Mouse (Mus musculus) lung, embryonic 15.5 days (tissue): ENCODE measurements around the gene Bsx. TPM values are rescaled to one million over a fixed set of nuclear protein-coding genes. Genes with fewer than 3 reads are reported as not detected.

Experiments
- ATAC-seq: fragments of 200-750 bp; cut with Nextera tagmentation; 2 replicates; pipeline ENCODE4 v1.8.0; 2017; ENCODE audit warnings: moderate number of reproducible peaks, borderline replicate concordance; ENCODE audit not compliant: low FRiP score, low TSS enrichment; ENCODE audit errors: extremely low read depth
- H3K27ac ChIP-seq: fragments of 300-500 bp; sonication (generic); 2 replicates; pipeline ENCODE4 v1.5.1; 2015; ENCODE audit warnings: moderate library complexity, mild to moderate bottlenecking, inconsistent platforms
- H3K27me3 ChIP-seq: fragments of 300-500 bp; sonication (generic); 2 replicates; pipeline ENCODE4 v1.6.1; 2015; ENCODE audit warnings: inconsistent platforms
- H3K36me3 ChIP-seq: fragments of 300-500 bp; sonication (generic); 2 replicates; pipeline ENCODE4 v1.6.1; 2015; ENCODE audit warnings: inconsistent platforms
- H3K4me1 ChIP-seq: fragments of 300-500 bp; sonication (generic); 2 replicates; pipeline ENCODE4 v1.6.1; 2015; ENCODE audit warnings: inconsistent platforms
- H3K4me2 ChIP-seq: fragments of 300-500 bp; sonication (generic); 2 replicates; pipeline ENCODE4 v1.6.1; 2015; ENCODE audit warnings: inconsistent platforms, mild to moderate bottlenecking, moderate library complexity
- H3K4me3 ChIP-seq: fragments of 300-500 bp; sonication (generic); 2 replicates; pipeline ENCODE4 v1.5.1; 2015; ENCODE audit warnings: mild to moderate bottlenecking, inconsistent platforms
- H3K9ac ChIP-seq: fragments of 300-500 bp; sonication (generic); 2 replicates; pipeline ENCODE4 v1.6.1; 2015; ENCODE audit warnings: inconsistent platforms
- H3K9me3 ChIP-seq: fragments of 300-500 bp; sonication (generic); 2 replicates; pipeline ENCODE4 v1.6.1; 2016; ENCODE audit warnings: inconsistent platforms
- WGBS: fragments of 180-500 bp; shearing (Covaris S2); methylation state at CpG from one replicate; pipeline ENCODE4 v1.1.7; 2015; 5-methylcytosine and 5-hydroxymethylcytosine counted together
- polyA plus RNA-seq: library from polyadenylated mRNA; unstranded; fragments of >200 nt; fragmentation: Nextera tagmentation; extraction: Ambion mirVana; gene quantifications from 2 replicates; pipeline ENCODE4 v1.2.1, GENCODE M21; 2015

Gene Bsx
- not detected in 2 replicates for polyA plus RNA-seq

DNA sequence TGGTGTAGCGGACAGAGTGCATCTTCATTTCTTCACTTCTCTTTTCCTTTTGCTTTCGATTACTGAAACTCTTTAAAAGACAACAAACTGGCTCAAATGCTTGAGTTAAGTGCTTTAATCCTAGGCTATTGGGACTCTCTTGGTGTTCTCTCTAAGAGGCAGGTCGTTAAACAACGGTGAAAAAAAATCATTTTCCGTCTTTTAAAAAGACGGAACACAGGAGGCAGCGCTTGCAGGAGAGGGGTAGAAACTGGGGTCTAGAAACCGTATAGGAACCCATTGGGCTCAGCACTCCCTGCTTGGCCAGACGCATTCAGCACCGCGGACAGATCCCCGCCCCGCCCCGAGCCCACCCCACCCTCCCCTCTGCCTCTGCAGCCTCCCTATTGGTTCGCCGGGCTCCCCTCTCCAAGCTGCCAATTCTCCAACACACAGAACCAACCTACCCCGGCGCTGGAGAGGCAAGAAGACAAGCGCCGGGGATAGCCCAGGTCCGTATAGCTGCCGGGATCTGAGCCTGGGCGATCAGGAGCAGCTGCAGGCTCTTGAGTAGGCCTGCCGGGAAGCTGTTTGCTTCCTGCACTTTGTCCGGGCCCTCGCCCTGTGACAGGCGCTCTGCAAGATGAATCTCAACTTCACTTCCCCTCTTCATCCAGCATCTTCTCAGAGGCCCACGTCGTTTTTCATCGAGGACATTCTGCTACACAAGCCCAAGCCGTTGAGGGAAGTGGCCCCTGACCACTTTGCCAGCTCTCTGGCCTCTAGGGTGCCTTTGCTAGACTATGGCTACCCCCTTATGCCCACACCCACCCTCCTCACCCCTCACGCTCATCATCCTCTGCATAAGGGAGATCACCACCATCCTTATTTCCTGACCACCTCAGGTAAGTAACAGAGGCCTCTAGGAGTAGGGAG lies at the start of gene Bsx:
Bsx (plus strand) TSS at position 572 of the 915 bp plus-strand sequence.
- Histone ChIP-seq H3K36me3 (no peaks in the 10 kb centered on the region), H3K4me2 (peak within 1 kb of the TSS; percentile 47), H3K9ac (no peak within 1 kb of the TSS), H3K4me1 (peaks cover 9% of the 10 kb centered on the region; the same call in 1 of the 2 replicates), H3K4me3 (peak within 1 kb of the TSS; percentile 19; the same call in 1 of the 2 replicates), H3K27me3 (peaks cover 95% of the 10 kb centered on the region), H3K27ac (no peak within 1 kb of the TSS), H3K9me3 (no peaks in the 10 kb centered on the region)
- WGBS, result 4% methylated on average over 32 of the region's 32 CpGs
- ATAC-seq, result peak; percentile 84

DNA sequence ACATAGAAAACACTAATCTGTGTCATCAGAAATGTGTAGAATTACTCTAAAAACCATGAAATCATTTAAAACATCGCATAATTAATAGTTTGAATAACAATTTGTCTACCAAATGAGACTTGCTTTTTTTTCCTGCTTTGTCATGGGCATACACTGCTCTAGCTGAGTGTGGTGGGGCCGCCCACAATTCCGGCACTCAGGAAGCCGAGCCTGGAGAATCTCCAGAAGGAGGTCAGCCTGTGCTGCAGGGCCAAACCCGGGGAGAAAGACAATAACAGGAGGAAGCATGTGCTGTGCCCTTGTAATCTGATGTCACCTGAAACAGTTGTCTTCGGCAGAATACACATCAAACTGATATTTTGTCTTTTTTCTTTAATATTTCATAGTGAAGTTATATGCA lies 48.3 kb upstream of the Bsx start:
- Histone ChIP-seq H3K36me3 (no peaks in the 10 kb centered on the region), H3K9me3 (no peaks in the 10 kb centered on the region), H3K27ac (no peak overlapping the region), H3K4me2 (no peak overlapping the region), H3K4me3 (no peak overlapping the region), H3K4me1 (peaks cover 9% of the 10 kb centered on the region; the same call in 1 of the 2 replicates), H3K9ac (no peak overlapping the region), H3K27me3 (no peaks in the 10 kb centered on the region)
- 46% methylated on average over 6 of the region's 6 CpGs for WGBS
- no peak for ATAC-seq

DNA sequence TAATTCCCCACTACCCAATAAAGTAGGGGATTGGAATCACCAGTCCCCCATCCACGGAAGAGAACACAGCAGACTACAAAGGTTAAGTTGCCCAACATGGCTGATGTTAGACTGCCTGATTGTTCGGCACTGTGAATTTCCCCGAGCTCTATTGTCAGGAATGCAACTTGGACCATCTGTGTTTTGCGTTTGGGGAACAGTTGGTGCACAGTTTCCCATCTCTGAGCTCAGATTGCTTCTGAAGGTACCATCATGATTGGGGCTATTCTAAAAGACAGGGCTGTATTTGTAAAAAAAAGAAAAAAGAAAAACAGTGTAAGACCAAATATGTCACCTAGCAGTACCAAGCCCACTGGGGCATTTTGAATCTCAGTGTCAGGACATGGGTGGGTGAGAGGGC lies 46.6 kb upstream of the Bsx start:
- H3K9ac ChIP-seq, result no peak overlapping the region
- no peak overlapping the region for H3K4me2 ChIP-seq
- H3K9me3 ChIP-seq, result no peaks in the 10 kb centered on the region
- H3K27me3 ChIP-seq, result no peaks in the 10 kb centered on the region
- no peak overlapping the region for H3K4me3 ChIP-seq
- no peaks in the 10 kb centered on the region for H3K4me1 ChIP-seq
- no peak overlapping the region for H3K27ac ChIP-seq
- no peak for ATAC-seq
- H3K36me3 ChIP-seq, result no peaks in the 10 kb centered on the region
- 82% methylated on average over 4 of the region's 4 CpGs for WGBS

DNA sequence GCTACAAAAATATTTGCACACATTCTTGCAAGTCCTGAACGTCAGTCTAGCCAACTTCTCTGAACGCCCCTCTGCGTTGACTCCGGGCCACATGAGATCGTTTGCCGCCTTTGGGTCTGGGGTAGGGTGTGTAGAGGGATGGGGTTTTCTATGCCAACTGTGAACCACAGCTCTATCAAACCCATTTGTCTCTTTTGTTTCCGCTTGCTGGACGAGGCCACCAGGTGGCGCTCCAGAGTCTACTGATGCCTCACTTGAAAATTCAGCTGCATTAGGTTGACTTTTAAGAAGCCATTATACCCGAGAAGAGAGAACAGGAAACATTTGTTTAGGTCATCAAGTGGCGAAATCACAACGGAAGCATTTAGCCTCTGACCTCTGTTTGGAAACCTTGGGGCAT lies 39.4 kb upstream of the Bsx start:
- H3K36me3 ChIP-seq, result no peaks in the 10 kb centered on the region
- no peak for ATAC-seq
- no peak overlapping the region for H3K4me3 ChIP-seq
- WGBS, result 3% methylated on average over 12 of the region's 12 CpGs
- H3K4me2 ChIP-seq, result no peak overlapping the region
- no peaks in the 10 kb centered on the region for H3K9me3 ChIP-seq
- no peaks in the 10 kb centered on the region for H3K27me3 ChIP-seq
- no peak overlapping the region for H3K27ac ChIP-seq
- H3K4me1 ChIP-seq, result no peaks in the 10 kb centered on the region; the same call in 1 of the 2 replicates
- H3K9ac ChIP-seq, result no peak overlapping the region

DNA sequence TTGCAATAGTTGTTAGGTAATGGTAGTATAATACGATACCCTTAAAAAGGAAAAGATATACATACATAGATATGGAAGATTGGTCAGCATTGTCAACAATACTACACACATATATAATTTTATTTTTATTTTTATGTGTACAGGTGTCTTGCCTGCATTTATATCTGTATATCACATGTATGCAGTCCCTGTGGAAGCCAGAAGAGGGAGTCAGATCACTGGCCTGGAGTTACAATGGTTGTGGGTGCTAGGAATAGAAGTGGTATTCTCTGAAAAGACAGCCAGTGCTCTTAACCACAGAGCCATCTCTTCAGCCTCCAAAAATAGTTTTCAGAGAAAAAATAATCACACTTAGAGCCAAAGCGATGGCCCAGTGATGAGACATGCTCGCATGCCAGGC lies 37.2 kb upstream of the Bsx start:
- H3K9ac ChIP-seq, result no peak overlapping the region
- WGBS, result 85% methylated on average over 3 of the region's 3 CpGs
- H3K27me3 ChIP-seq, result no peaks in the 10 kb centered on the region
- no peaks in the 10 kb centered on the region for H3K9me3 ChIP-seq
- H3K4me2 ChIP-seq, result no peak overlapping the region
- no peaks in the 10 kb centered on the region for H3K36me3 ChIP-seq
- no peaks in the 10 kb centered on the region; the same call in 1 of the 2 replicates for H3K4me1 ChIP-seq
- no peak for ATAC-seq
- no peak overlapping the region for H3K27ac ChIP-seq
- no peak overlapping the region for H3K4me3 ChIP-seq

DNA sequence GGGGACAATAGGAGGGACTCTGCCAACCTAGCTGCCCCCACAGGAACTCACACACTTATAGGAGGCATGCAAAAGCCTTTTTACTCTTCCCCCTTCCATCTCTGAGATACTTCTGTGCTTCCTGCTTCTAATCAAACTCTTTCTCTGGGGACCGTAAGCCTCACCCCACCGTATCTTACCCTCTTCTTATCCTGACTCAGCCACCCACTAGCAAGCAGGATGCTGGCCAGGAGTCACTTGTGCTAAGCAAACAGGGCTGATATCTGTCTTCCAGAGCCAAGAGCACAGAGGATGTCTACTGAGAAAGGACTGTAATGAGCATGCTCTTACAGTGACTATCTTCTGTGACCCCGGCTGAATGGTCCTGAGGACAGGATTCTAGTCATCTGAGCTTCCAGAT lies 34.3 kb upstream of the Bsx start:
- Histone ChIP-seq H3K4me3 (no peak overlapping the region), H3K36me3 (no peaks in the 10 kb centered on the region), H3K27me3 (no peaks in the 10 kb centered on the region), H3K9ac (no peak overlapping the region), H3K9me3 (no peaks in the 10 kb centered on the region), H3K4me2 (no peak overlapping the region), H3K27ac (no peak overlapping the region), H3K4me1 (no peaks in the 10 kb centered on the region; the same call in 1 of the 2 replicates)
- ATAC-seq, result no peak
- 66% methylated on average over 3 of the region's 3 CpGs for WGBS

DNA sequence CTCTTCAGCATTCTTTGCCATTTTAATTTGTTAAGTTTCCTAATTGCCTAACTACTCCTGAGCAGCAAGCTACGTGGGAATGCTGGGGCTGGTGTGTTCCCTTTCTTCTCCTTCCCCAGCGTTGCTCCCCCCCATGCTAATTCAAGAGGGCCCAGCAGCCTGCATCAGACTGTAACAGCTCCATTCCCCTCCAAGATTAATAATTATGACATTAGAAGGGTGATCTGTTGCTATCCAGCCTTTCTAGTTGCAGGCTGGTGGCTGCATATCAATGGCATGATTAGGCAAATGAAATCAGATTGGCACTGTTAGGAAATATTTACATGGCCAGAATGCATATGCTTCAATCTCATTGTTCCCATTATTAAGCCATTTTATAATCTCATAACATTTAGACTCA lies 22.4 kb upstream of the Bsx start:
- Histone ChIP-seq H3K9ac (no peak overlapping the region), H3K27me3 (no peaks in the 10 kb centered on the region), H3K4me3 (no peak overlapping the region), H3K9me3 (no peaks in the 10 kb centered on the region), H3K4me1 (no peaks in the 10 kb centered on the region), H3K36me3 (no peaks in the 10 kb centered on the region), H3K4me2 (no peak overlapping the region), H3K27ac (no peak overlapping the region)
- 50% methylated on average over 2 of the region's 2 CpGs for WGBS
- no peak for ATAC-seq

DNA sequence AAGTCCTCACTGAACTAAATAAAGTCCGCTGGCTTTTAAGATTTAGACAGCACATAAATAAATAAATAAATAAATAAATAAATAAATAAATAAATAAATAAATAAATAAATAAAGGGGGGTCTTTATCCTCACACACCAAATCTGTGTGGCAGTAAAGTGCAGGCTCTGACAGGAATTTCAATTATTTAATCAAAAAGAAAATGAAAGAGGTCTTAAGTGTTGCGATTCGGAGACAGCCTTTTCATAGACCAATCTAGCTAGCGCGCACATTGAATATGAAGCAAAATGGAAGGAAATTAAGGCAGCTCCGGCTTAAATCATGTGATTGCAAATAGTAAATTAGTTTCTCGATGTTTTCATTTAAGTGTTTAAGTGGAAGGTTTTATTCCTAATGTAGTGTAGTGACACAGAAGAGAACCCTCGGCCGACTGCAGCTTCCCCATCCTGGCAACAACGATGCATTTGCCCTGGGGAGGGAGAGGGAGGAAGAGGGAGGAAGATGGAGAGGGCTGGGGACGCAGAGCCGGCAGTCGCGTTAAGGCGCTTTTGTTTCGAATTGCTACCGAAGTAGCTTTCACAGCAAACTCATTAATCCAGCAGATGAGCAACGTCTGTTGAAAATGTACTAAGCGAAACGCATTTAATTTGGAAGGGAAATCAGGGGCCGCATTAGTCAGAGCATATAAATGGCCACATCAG lies 15.3 kb upstream of the Bsx start:
- Histone ChIP-seq H3K4me3 (peak overlapping the region; percentile 26), H3K27ac (no peak overlapping the region), H3K4me1 (no peaks in the 10 kb centered on the region), H3K9me3 (no peaks in the 10 kb centered on the region), H3K4me2 (peak overlapping the region; percentile 49), H3K27me3 (peaks cover 16% of the 10 kb centered on the region), H3K36me3 (no peaks in the 10 kb centered on the region), H3K9ac (no peak overlapping the region)
- 13% methylated on average over 21 of the region's 21 CpGs for WGBS
- no peak for ATAC-seq

DNA sequence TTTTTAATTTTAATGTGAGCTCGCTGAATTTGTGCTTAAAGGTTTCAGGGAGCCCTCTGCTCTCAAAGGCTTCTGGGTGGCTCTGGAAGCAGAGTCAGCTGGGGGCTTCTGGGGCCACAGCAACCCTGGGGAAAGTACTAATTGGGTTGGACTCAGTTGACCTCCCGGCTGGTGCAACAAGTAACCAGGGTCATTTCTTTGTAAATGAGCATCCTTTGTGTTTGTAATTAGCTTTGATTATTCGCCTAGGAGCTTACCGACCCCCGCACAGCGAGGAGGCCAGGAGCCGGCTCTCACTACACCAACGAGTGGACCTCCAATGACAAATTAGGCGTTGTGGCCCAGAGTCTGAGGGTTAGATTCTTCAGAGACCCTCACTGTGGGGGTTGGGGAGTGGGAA lies 14.7 kb upstream of the Bsx start:
- no peak overlapping the region for H3K27ac ChIP-seq
- peaks cover 16% of the 10 kb centered on the region for H3K27me3 ChIP-seq
- no peaks in the 10 kb centered on the region for H3K4me1 ChIP-seq
- peak overlapping the region; percentile 26; the same call in 1 of the 2 replicates for H3K4me3 ChIP-seq
- no peak for ATAC-seq
- H3K9ac ChIP-seq, result no peak overlapping the region
- no peaks in the 10 kb centered on the region for H3K36me3 ChIP-seq
- H3K9me3 ChIP-seq, result no peaks in the 10 kb centered on the region
- WGBS, result 9% methylated on average over 9 of the region's 9 CpGs
- peak overlapping the region; percentile 49 for H3K4me2 ChIP-seq

DNA sequence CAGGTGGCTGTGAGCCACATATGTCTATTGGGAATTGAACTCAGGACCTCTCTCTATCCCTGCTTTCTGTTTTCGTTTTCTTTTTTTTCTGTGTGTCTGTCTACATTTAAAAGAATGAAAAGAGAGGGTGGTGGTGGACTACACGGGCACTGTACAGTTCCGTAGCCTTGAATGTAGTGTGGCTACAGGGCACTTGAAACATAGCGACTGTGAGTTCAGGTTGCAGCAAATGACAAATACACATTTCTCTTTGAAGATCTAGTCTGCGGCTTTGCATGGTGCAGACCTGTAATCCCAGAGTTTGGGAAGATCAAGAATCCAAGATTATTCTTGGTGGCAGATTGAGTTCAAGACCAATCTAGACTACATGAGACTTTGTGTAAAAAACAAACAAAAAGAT lies 3.6 kb upstream of the Bsx start:
- peaks cover 62% of the 10 kb centered on the region for H3K27me3 ChIP-seq
- no peaks in the 10 kb centered on the region for H3K36me3 ChIP-seq
- ATAC-seq, result no peak
- no peaks in the 10 kb centered on the region for H3K4me1 ChIP-seq
- no peaks in the 10 kb centered on the region for H3K9me3 ChIP-seq
- no peak overlapping the region for H3K4me2 ChIP-seq
- WGBS, result 73% methylated on average over 5 of the region's 5 CpGs
- H3K9ac ChIP-seq, result no peak overlapping the region
- H3K27ac ChIP-seq, result no peak overlapping the region
- no peak overlapping the region for H3K4me3 ChIP-seq

DNA sequence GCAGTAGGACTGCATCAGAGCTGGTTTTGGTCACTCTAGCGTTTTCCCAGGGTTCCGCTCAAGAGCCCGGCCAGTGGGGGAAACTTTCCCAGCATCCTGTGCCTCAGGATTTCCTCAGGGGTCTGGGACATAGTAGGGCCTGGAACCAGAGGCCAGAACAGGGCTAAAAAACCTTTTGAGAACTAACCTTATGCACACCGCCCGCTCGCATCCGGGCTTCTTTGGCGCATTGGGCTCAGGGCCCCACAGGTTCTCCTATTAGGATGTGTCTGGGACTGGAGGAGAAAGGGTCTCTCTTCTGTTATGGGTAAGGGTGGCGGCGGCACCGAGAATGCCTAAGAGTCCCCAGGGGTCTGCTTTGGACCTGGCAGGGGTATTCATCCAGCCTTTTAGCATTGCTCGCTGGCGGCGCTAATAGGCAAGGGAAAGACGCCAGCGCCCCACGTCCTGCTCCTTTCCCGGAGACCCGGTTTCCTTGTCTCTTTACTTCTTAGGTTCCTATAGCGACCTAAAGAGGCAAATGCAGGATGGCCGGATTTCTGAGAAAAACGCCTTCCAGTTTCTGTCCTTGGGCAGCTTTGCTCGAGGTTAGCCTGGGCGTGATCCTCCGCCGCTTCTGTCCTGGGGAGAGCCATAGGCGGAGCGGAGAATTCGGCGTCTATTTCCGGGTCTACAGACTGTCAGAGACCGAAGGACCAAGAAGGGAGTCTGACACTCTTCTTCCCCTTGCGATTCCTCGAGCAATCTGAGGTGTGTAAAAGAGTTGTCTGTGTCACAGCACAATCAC lies 2.4 kb upstream of the Bsx start:
- WGBS, result 3% methylated on average over 34 of the region's 34 CpGs
- no peak overlapping the region for H3K9ac ChIP-seq
- ATAC-seq, result no peak

More for the DNA sequence above, 2.4 kb upstream of the Bsx start:
- Histone ChIP-seq H3K4me1 (no peaks in the 10 kb centered on the region), H3K4me3 (no peak overlapping the region), H3K36me3 (no peaks in the 10 kb centered on the region), H3K27ac (no peak overlapping the region), H3K27me3 (peaks cover 75% of the 10 kb centered on the region), H3K4me2 (peak overlapping the region; percentile 29; the same call in 1 of the 2 replicates), H3K9me3 (no peaks in the 10 kb centered on the region)
